Mouse (Mus musculus) spleen, adult 2 months (tissue): ENCODE measurements around the gene Proser2.

Source experiments
- CTCF ChIP-seq: fragments of 200-500 bp; IDR thresholded peaks from 2 replicates; pipeline ENCODE4 v1.5.1; 2011; ENCODE audit warnings: mild to moderate bottlenecking, inconsistent platforms; ENCODE audit not compliant: insufficient read depth, insufficient read length, insufficient replicate concordance; ENCODE audit errors: extremely low read depth
- POLR2A ChIP-seq: fragments of 200-500 bp; IDR thresholded peaks from 2 replicates; pipeline ENCODE4 v1.6.1; 2011; ENCODE audit warnings: low read depth, low read length, inconsistent platforms

- TF ChIP-seq CTCF, result no peak
- no peak for TF ChIP-seq POLR2A
These were observed 38.5 kb upstream of the Proser2 start for GRCm38 (mm10) chr2:6168560-6168959.
